Mouse (Mus musculus): ENCODE measurements at regions not wholly inside any gene's neighbourhood (a gene's known extent, or its start where the extent isn't known, plus 50 kb on each side); places are given as distances from the start of the nearest gene placed in this dataset.

- DNase-seq (ENCODE audit: low spot score), result no peak
Observed at GRCm38 (mm10) chr6:49999365-49999764, 110.7 kb upstream of the Mpp6 start.

DNA sequence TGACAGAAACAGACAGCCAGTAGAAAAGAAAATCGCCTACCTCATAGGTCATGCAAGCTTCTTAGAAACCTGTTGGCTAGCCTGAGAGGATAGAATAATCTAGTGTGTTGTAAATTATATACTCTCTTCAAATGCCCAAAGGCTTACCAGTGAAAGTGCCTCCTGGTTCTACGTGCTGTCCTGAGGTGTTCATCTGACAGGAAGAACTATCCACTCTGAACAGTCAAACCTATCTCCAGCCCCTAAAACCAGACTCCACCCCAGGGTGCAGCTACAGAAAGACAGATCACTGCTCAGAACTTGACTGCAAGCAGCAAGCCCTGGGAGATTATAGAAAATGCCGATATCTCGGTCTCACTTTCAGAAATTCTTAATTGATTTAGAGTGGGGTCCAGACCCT lies 102.0 kb upstream of the Mpp6 start:
- DNase-seq (ENCODE audit: low spot score), result no peak

DNA sequence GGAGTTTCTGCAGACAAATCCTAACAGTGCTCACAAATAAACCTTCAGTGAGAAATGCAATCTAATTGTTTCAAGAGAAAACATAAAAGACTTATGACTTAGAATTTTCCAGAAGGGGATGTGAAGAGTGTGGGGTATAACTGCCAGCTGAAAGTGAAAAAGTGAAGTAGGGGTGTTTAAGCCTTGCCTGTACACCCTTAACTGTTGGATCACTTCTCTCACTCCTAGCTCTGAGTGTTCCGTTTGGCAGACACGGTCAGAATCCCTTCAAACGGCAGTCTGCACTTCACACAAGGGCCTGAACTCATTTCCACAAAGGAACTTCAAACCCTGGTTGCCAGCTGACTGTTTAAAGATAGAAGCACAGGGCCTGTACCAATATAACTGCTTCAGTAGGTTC lies 101.2 kb upstream of the Mpp6 start:
- no peak for DNase-seq (ENCODE audit: low spot score)

GRCm38 (mm10) chr6:50009339-50009738 lies 100.7 kb upstream of the Mpp6 start:
- DNase-seq (ENCODE audit: low spot score), result peak; percentile 26

GRCm38 (mm10) chr6:50009856-50010255 lies 100.2 kb upstream of the Mpp6 start:
- no peak for DNase-seq (ENCODE audit: low spot score)

- DNase-seq (ENCODE audit: low spot score), result no peak
Observed at GRCm38 (mm10) chr6:50011071-50011470, 99.0 kb upstream of the Mpp6 start.

DNA sequence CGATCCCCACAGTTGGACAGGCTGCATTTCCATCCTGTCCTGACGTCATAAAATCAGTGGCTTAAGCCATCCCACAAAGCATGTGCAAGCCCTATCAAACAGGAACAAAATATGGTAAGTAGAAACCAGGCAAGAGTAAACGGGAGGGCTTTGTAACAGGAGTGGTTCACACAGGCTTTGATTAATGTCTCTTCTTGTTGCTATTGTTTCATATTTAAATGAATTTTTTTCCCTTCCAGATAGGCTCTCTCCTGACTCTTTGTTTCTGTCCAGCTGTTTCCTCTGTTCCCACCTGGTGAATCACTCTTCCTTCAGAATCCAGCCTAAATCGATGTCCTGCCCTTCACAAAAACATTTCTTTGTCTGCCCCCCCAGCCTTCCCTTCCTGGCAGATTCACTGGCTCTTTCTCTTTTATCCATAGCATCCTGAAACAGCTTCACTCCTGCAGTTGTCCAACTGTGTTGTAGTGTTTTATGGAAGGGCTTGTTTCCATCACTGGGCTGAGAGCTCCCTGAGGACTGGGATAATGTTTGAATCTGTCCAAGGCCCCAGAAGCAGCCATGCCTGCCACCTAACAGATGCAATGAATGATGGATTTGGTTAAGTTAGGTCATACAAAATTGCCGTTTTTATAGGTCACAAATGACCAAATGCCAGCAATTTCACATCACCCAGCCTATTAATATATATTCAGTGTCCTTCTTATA lies 98.1 kb upstream of the Mpp6 start:
- DNase-seq (ENCODE audit: low spot score), result no peak

DNA sequence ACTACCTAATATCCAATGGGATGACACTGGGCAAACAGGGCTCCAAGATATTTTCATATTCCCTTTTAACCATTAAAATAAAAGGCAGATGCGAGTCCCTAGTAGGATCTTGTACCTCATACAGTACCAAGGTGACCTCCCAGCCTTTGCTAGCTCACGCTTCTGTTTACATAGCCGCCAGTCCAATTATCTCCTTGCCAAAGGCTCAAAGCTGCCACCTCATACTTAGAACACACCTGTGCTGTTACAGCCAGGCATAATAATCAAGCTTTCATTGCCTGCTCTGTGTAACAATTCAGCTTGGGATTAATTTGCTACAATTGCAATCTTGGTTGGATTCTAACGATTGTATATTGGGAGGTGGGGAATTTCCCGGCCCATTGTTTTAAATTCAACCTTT lies 97.0 kb upstream of the Mpp6 start:
- no peak for DNase-seq (ENCODE audit: low spot score)

DNA sequence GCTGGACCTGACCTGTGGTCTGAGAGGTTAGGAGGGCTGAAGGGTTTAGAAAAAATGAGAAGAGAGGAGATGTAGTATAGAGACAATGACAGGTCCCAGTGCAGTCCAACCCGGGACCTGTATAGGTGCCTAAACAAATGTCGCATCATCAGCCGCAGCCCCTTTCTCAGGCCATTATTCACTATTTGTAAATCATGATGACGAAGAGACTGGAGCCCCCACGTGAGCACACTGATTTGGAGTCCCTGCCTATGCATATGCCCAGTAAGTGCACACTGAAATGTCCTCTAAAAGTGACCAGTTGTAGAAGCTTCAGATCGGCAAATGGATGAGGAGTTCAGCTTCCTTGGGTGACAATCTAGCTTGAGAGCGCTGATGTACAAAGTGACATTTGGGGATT lies 96.2 kb upstream of the Mpp6 start:
- DNase-seq (ENCODE audit: low spot score), result no peak

GRCm38 (mm10) chr6:50027981-50028380 lies 82.1 kb upstream of the Mpp6 start:
- DNase-seq (ENCODE audit: low spot score), result no peak

- no peak for DNase-seq (ENCODE audit: low spot score)
Observed at GRCm38 (mm10) chr6:50029895-50030515, 80.0 kb upstream of the Mpp6 start.

DNA sequence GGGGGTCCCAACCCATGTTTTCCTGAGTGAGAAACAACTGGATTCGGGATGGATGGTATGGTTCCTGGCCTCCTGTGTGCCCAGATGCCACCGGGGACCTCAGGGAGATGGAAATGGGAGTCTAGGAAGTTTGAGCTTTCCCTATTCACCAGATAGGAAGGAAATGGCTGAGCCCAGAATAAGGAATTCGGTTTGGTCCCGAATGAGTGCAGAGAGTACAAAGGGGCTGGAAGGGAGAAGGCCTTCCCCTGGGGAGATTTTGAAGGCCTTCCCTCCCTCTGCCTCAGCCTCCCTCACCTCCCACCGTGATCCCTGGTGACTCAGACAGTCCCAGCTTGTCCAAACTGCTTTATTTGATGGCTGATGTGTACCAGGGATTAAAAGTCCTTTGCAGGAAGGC lies 78.7 kb upstream of the Mpp6 start:
- DNase-seq (ENCODE audit: low spot score), result no peak

GRCm38 (mm10) chr6:50032894-50033595 lies 77.0 kb upstream of the Mpp6 start:
- no peak for DNase-seq (ENCODE audit: low spot score)

GRCm38 (mm10) chr6:50037614-50038013 lies 72.4 kb upstream of the Mpp6 start:
- DNase-seq (ENCODE audit: low spot score), result no peak

GRCm38 (mm10) chr6:50038369-50038768 lies 71.7 kb upstream of the Mpp6 start:
- DNase-seq (ENCODE audit: low spot score), result no peak

- no peak for DNase-seq (ENCODE audit: low spot score)
Observed at GRCm38 (mm10) chr6:50041044-50041443, 69.0 kb upstream of the Mpp6 start.

DNA sequence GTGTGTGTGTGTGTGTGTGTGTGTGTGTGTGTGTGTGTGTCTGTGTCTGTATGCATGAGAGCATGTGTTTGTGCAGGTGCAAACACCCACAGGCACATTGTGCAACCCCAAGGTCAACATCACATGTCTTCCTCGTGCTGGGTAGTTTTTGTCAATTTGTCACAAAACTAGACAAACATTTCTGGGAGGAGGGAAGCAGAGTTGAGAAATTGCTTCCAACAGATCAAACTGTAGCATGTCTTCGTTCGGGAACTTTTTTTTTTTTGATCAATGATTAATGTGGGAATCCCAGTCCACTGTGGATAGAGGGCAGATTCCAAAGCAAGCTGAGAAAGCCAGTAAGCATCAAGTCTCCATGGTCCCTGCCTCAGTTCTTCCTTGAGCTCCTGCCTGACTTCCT lies 67.9 kb upstream of the Mpp6 start:
- no peak for DNase-seq (ENCODE audit: low spot score)

DNA sequence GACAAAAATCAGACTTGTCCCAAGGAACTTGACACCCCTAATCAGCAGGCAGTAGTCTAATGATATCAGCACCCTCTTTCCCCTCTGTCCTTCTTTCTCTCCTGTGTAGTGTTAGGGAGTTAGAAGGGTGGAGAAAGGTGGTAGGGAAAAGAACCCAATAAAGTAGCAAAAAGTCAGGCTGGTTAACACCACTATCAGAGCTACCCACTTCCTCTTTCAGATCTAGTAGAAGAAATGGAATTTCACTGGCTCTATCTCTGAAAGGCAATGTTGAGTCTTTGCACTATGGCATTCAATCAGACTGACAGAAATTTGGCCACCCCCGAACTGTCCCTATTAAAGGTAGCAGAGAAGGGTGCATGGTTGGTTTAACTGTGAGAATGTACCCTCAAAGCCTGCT lies 65.9 kb upstream of the Mpp6 start:
- no peak for DNase-seq (ENCODE audit: low spot score)

- DNase-seq (ENCODE audit: low spot score), result no peak
Observed at GRCm38 (mm10) chr6:50046721-50047120, 63.3 kb upstream of the Mpp6 start.

DNA sequence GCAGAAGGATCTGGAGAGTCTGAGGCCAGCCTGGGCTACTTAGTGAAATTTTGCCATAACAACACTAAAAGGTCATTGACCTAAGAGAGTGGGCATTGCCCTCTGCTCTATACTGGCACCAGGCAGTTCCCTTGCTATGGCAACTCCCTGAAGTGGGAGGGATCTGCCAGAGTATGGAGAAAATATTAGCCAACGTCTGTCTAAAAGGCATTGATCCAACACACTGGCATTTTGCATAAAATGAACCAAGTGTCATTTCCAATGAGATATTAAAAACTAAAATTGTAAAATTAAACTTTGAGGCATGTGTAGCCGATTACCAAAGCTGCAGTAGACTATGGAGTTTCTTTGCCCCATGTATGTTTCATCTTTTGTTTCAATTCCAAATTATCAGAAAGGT lies 57.6 kb upstream of the Mpp6 start:
- DNase-seq (ENCODE audit: low spot score), result no peak

DNA sequence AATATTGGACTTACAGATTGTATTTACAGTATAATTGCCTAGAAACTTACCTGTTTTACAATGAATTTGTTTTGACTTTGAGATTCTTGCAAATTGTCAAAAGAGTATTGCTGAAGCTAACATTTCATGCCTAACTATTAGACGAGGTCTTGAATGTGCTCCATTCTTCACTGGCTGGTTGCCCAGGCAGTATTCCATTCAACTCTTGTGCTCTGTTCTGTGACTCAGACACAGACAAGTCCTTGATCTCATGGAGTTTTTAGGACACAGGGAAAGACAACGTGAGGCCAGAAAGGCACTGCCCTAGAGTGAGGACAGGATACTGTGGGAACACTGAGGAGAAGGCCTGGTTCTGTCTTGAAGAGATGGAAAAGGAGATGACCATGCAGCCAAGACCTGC lies 57.0 kb upstream of the Mpp6 start:
- no peak for DNase-seq (ENCODE audit: low spot score)

DNA sequence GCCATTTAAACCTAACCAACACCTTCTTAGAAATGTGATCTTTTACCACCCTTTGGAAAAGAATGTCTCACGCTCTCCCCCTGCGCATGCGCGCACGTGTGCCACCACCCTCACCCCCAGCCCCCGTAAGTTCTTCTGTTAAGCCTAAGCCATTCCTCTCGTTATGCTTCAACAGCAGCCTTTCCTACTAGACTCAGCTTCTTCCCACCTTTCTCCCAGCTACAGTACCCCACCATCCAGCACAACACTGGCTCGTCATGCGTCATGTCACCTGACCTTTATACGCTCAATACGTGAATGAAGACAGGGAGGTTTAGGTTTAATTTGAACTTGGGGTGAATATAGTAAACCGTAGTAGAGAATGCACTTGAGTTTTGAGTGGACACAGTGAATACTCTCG lies 55.8 kb upstream of the Mpp6 start:
- DNase-seq (ENCODE audit: low spot score), result no peak

GRCm38 (mm10) chr6:50058596-50058995 lies 51.4 kb upstream of the Mpp6 start:
- no peak for DNase-seq (ENCODE audit: low spot score)

- no peak for DNase-seq (ENCODE audit: low spot score)
Observed at GRCm38 (mm10) chr6:50059917-50060316, 50.1 kb upstream of the Mpp6 start.
